Mouse (Mus musculus) cerebellum, adult 9-10 months (tissue): ENCODE measurements around the gene Naxd.
"Not testable (repeated sequence)": the region's sequence is repeated elsewhere in the genome, so short reads cannot be mapped to it uniquely, and the experiment has no call there.

Experiments
- DNase-seq: peaks from one replicate; pipeline ENCODE4 v3.0.0; 2022

Gene Naxd

GRCm38 (mm10) chr8:11475397-11475796 is 21.9 kb upstream of the Naxd start:
- no peak for DNase-seq

- DNase-seq = no peak
These were observed 21.4 kb upstream of the Naxd start for GRCm38 (mm10) chr8:11475876-11476275.

- no peak for DNase-seq
These were observed 20.7 kb upstream of the Naxd start for GRCm38 (mm10) chr8:11476338-11477177.

GRCm38 (mm10) chr8:11477178-11477553 is 20.1 kb upstream of the Naxd start:
- DNase-seq = no peak

GRCm38 (mm10) chr8:11477811-11478761 is 19.2 kb upstream of the Naxd start, which contains the start of gene Rab20:
Gene Rab20 (minus strand): TSS chr8:11478710.
- DNase-seq = no peak

GRCm38 (mm10) chr8:11478807-11479527 is 18.3 kb upstream of the Naxd start:
- DNase-seq = no peak

- no peak for DNase-seq
These were observed 17.7 kb upstream of the Naxd start for GRCm38 (mm10) chr8:11479591-11479990.

GRCm38 (mm10) chr8:11481876-11482275 is 15.4 kb upstream of the Naxd start:
- no peak for DNase-seq

- DNase-seq = no peak
These were observed 14.8 kb upstream of the Naxd start for GRCm38 (mm10) chr8:11482537-11482936.

GRCm38 (mm10) chr8:11486142-11486541 is 11.2 kb upstream of the Naxd start:
- peak; percentile 61 for DNase-seq

GRCm38 (mm10) chr8:11487229-11487628 is 10.1 kb upstream of the Naxd start:
- DNase-seq = no peak

- not testable (repeated sequence) for DNase-seq
These were observed 5.0 kb upstream of the Naxd start for GRCm38 (mm10) chr8:11492340-11492739.

GRCm38 (mm10) chr8:11498281-11498680 is 975 bp downstream of the Naxd start:
- peak; percentile 22 for DNase-seq

- no peak for DNase-seq
These were observed 1.6 kb downstream of the Naxd start for GRCm38 (mm10) chr8:11498786-11499485.

- no peak for DNase-seq
These were observed 6.3 kb downstream of the Naxd start for GRCm38 (mm10) chr8:11503476-11504232.

GRCm38 (mm10) chr8:11506074-11506473 is 8.8 kb downstream of the Naxd start:
- no peak for DNase-seq

GRCm38 (mm10) chr8:11506802-11507201 is 9.5 kb downstream of the Naxd start:
- peak; percentile 34 for DNase-seq

GRCm38 (mm10) chr8:11508880-11509279 is 11.6 kb downstream of the Naxd start:
- no peak for DNase-seq

- no peak for DNase-seq
These were observed 13.7 kb downstream of the Naxd start for GRCm38 (mm10) chr8:11510971-11511370.

- no peak for DNase-seq
These were observed 15.4 kb downstream of the Naxd start for GRCm38 (mm10) chr8:11512711-11513110.

GRCm38 (mm10) chr8:11513247-11513646 is 15.9 kb downstream of the Naxd start:
- DNase-seq = no peak

GRCm38 (mm10) chr8:11516292-11516691 is 19.0 kb downstream of the Naxd start:
- no peak for DNase-seq
